Mouse (Mus musculus) stomach, postnatal 0 days (tissue): ENCODE data around the gene Tmem182.

Experiments used
- CTCF ChIP-seq: IDR thresholded peaks from 2 replicates; pipeline ENCODE4 v1.5.1; 2016; ENCODE audit warnings: antibody characterized with exemption, low read depth, mild to moderate bottlenecking, moderate library complexity
- EP300 ChIP-seq: optimal IDR thresholded peaks from 2 replicates; pipeline ENCODE3; 2016; ENCODE audit warnings: antibody characterized with exemption

GRCm38 (mm10) chr1:40865043-40865442 lies 59.6 kb downstream of the Tmem182 start:
- TF ChIP-seq CTCF = 0 out of 2 replicates have a peak, but pooled peaks have one; percentile 12
- TF ChIP-seq EP300 = no peak
